Mouse (Mus musculus) spleen, postnatal 36 days (tissue): Measurements from ENCODE around the gene Rabggtb.
"Not testable (repeated sequence)": the region's sequence is repeated elsewhere in the genome, so short reads cannot be mapped to it uniquely, and the experiment has no call there.

Source experiments
- DNase-seq, 2 experiments: peaks; one replicate each; pipeline ENCODE4 v3.0.0; 2022; ENCODE audit warnings: low spot score in 2 of 2, mixed read lengths in 1 of 2

Rabggtb gene

DNA sequence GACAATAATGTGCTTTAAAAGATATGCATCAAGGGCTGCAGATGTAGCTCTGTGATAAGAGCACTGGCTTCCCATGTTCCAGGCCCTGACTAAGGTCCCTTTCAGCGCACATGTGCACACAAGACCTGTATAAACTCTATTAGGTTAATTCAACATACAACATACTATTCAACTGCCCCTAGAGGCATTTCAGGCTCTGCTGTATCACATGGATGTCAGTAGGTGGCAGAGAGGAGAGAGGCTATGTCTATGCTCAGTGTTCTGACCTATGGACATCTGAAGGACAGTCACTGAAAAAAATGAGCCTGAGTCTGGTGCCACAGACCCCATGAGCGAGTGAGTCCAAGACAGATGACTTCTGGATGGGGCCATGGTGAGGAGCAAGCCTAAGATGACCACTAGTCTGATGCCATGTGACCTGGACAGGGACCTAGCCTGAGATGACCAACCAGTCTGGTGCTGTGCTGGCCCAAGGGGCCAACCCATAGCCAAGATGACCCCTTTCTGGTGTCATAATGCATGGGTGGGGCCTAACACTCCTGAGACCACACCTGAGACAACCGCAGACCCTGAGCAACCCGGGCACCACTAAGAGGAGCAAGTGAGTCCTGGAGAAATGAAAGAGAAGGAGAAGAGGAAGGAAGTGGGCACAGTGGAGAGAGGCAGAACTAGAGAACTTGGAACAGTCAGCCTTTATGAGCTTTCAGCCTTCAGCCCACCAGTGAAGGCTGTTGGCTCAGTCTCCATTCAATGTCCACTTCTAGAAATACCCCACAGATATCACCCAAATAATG lies 48.0 kb downstream of the Rabggtb start:
- DNase-seq = no peak

DNA sequence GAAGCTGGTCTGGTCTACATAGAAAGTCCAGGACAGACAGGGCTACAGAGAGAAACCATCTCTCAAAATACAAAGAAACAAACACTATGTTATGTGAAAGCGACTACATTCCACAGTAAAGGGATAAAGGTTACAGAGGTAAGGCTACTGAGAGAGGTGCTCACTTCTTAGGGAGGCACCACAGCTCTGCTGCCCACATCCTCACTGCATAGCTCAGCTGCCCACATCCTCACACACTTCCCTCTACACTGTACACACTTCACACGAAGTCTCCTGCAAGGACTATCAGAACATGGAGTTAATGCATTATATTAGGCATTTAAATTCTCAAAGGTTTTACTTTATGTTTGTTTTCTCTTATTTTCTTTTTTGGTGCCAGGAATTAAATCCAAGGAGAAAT lies 49.0 kb downstream of the Rabggtb start:
- no peak for DNase-seq

DNA sequence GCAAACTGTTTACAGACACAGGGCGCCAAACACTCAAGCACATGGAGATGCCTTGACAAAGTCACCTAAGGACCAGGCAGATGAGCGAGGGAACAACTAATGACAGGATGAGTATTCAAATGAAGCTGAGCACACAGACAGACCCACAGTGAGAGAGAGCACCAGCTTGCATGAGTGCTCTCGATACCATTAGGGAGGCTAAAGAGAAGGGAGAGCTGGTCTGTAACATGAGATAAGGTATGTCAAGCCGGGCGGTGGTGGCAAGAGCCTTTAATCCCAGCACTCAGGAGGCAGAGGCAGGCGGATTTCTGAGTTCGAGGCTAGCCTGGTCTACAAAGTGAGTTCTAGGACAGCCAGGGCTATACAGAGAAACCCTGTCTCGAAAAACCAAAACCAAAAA lies 52.4 kb downstream of the Rabggtb start:
- not testable (repeated sequence) for DNase-seq

DNA sequence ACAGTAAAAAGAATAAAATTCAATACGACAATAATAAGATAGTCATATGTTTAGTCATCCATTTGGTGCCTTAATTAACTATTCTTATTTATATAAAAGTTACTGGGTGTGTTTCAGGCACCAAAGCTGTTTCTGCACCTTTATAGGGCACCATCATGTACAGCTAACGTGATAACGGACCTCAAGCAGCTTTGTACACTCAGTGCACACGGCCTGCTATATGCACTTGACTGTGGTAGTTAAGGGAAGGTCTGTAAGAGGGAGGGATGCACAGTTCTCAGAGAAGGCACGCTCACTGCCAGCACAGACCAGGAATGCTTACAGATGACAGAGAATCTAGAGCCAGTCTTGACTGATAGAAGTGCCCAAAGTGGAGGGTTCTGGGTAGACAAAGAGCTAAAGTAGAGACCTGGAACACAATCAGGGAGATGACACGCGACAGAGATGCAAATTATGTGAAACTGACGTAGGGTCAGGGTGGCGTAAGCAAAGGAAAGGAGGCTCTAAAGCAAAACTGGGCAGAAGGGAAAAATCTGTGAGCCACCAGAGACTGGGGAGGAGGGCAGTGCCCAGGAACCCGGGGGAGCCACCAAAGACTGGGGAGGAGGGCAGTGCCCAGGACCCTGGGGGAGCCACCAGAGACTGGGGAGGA lies 54.3 kb downstream of the Rabggtb start:
- DNase-seq = no peak
